Mouse (Mus musculus) myocyte (in vitro differentiated cells): Measurements from ENCODE around the gene Asna1.

Source experiments
- MAX ChIP-seq: IDR thresholded peaks from one replicate; pipeline ENCODE4 v1.6.1; 2011; ENCODE audit warnings: low read depth, mild to moderate bottlenecking, control low read depth
- SRF ChIP-seq: IDR thresholded peaks from one replicate; pipeline ENCODE4 v1.6.1; 2011; ENCODE audit warnings: low read depth; ENCODE audit not compliant: control insufficient read depth, insufficient read length
- USF1 ChIP-seq: IDR thresholded peaks from one replicate; pipeline ENCODE4 v1.6.1; 2011; ENCODE audit warnings: low read depth, mild to moderate bottlenecking, control low read depth, moderate library complexity

GRCm38 (mm10) chr8:85027516-85027855 is 2.4 kb upstream of the Asna1 start:
- TF ChIP-seq USF1 (no peak), MAX (no peak), SRF (no peak)
